Mouse (Mus musculus) midbrain, postnatal 0 days (tissue): Measurements from ENCODE around the gene Olfr318. TPM values are rescaled to one million over a fixed set of nuclear protein-coding genes. Genes with fewer than 3 reads are reported as not detected.
"Not testable (repeated sequence)": the region's sequence is repeated elsewhere in the genome, so short reads cannot be mapped to it uniquely, and the experiment has no call there.

Experiments
- ATAC-seq: fragments of 200-750 bp; cut with Nextera tagmentation; 2 replicates; pipeline ENCODE4 v1.8.0; 2017; ENCODE audit warnings: moderate number of reproducible peaks, mild to moderate bottlenecking, moderate TSS enrichment, moderate library complexity; ENCODE audit not compliant: low FRiP score
- DNase-seq: peaks from one replicate; pipeline ENCODE4 v3.0.0-alpha.2; 2015; ENCODE audit warnings: low spot score
- H3K27ac ChIP-seq: fragments of 300-500 bp; sonication (generic); 2 replicates; pipeline ENCODE4 v1.5.1; 2014; ENCODE audit warnings: low read depth, mild to moderate bottlenecking, low read length, mixed read lengths
- H3K27me3 ChIP-seq: fragments of 300-500 bp; sonication (generic); 2 replicates; pipeline ENCODE4 v1.6.1; 2014; ENCODE audit warnings: low read length, control low read depth, mixed read lengths; ENCODE audit not compliant: insufficient read depth
- H3K36me3 ChIP-seq: fragments of 300-500 bp; sonication (generic); 2 replicates; pipeline ENCODE4 v1.6.1; 2014; ENCODE audit warnings: low read length, control low read depth, mixed read lengths; ENCODE audit not compliant: insufficient read depth
- H3K4me1 ChIP-seq: fragments of 300-500 bp; sonication (generic); 2 replicates; pipeline ENCODE4 v1.6.1; 2014; ENCODE audit warnings: mild to moderate bottlenecking, control low read depth, antibody characterized with exemption, low read length, mixed read lengths; ENCODE audit not compliant: insufficient read depth
- H3K4me2 ChIP-seq: fragments of 300-500 bp; sonication (generic); 2 replicates; pipeline ENCODE4 v1.6.1; 2014; ENCODE audit warnings: low read depth, mild to moderate bottlenecking, low read length, mixed read lengths; ENCODE audit not compliant: poor library complexity, severe bottlenecking
- H3K4me3 ChIP-seq: fragments of 300-500 bp; sonication (generic); 2 replicates; pipeline ENCODE4 v1.5.1; 2014; ENCODE audit warnings: low read depth, mild to moderate bottlenecking, low read length, moderate library complexity
- H3K9ac ChIP-seq: fragments of 300-500 bp; sonication (generic); replicated peaks from 2 replicates; pipeline ENCODE4 v1.6.1; 2014; ENCODE audit warnings: mild to moderate bottlenecking, low read length, moderate library complexity, mixed read lengths; ENCODE audit not compliant: poor library complexity, severe bottlenecking
- H3K9me3 ChIP-seq: fragments of 300-500 bp; sonication (generic); 2 replicates; pipeline ENCODE4 v1.6.1; 2016; ENCODE audit warnings: low read length, control low read depth
- CTCF ChIP-seq: IDR thresholded peaks from 2 replicates; pipeline ENCODE4 v1.5.1; 2016; ENCODE audit warnings: antibody characterized with exemption, mild to moderate bottlenecking
- WGBS: fragments of 180-500 bp; shearing (Covaris S2); extraction: QIAGEN DNeasy Blood & Tissue Kit; methylation state at CpG from one replicate; pipeline ENCODE4 v1.1.7; 2014; 5-methylcytosine and 5-hydroxymethylcytosine counted together
- polyA plus RNA-seq: library from polyadenylated mRNA; unstranded; fragments of >200 nt; fragmentation: Nextera tagmentation; extraction: Ambion mirVana; gene quantifications from 2 replicates; pipeline ENCODE4 v1.2.1, GENCODE M21; 2015
- total RNA-seq: library from RNA; depleted of rRNA; stranded (reverse); fragments of >200 nt; gene quantifications from 2 replicates; pipeline ENCODE4 v1.2.3, GENCODE M21; 2014

Gene Olfr318
- total and polyA plus RNA-seq, 2 experiments from 2014 or later, result not detected

DNA sequence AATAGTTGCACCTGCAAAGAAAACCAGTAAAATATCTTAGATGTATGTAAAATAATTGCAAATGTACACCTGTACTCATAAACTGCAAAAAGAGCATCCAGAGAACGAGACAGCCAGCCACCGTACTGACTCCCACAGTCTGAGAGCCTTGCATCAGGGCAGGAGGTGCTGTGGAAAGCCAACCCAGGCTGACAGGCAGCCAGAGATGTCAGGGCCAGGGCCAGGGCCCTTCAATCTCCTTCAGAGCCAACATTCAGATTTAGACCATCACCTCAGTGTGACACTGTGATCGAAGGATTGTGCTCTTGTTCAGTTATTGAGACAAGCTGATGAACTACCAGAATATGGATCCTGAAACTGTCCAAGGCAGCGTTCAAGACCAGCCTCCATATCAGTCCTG lies 4.1 kb downstream of the Olfr318 start:
- Histone ChIP-seq H3K9me3 (no peaks in the 10 kb centered on the region), H3K9ac (no peak overlapping the region), H3K4me2 (no peak overlapping the region), H3K4me3 (no peak overlapping the region), H3K27ac (no peak overlapping the region), H3K36me3 (no peaks in the 10 kb centered on the region), H3K27me3 (no peaks in the 10 kb centered on the region), H3K4me1 (no peaks in the 10 kb centered on the region)
- no peak for ATAC-seq
- TF ChIP-seq CTCF, result no peak
- DNase-seq, result no peak
- WGBS, result 83% methylated on average over 4 of the region's 4 CpGs

DNA sequence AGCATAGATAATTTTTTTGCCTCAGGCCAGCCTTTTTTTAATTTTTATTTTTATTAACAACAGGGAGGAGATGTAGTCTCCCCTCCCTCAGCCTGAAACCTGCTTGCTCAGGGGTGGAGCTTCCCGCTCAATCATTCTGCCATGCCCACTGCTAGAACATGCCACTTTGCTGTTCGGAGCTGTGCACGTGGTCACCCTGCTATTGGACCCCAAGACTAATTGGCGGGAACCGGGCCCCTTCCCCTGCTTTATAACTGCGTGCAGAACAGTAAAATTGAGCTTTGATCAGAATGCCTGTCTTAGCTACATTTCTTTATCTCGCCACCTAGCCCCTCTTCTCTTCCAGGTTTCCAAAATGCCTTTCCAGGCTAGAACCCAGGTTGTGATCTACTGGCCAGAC lies 6.1 kb downstream of the Olfr318 start:
- WGBS, result 94% methylated on average over 7 of the region's 7 CpGs
- not testable (repeated sequence) for H3K27me3 ChIP-seq, H3K9me3 ChIP-seq, H3K36me3 ChIP-seq, H3K4me3 ChIP-seq, H3K27ac ChIP-seq, ATAC-seq, H3K4me1 ChIP-seq, H3K9ac ChIP-seq, H3K4me2 ChIP-seq, DNase-seq

DNA sequence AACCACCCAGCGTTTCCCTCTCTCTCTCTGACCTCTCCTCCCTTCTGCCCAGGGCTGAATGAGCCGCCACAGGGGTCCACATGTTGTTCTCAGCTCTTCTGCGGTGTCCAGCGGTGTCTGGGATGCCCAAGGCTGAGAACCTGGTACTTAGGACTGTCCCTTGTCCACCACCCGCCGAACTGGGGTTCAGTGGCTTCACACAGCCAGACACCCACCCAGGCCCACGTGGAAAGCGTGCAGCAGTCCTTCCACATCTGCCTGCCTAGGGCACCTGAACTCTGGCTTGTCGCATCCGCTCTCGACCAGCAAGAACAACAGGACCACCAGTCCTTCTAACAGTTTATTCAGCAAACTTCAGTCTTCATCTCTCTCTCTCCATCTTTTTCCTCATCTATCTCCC lies 14.7 kb downstream of the Olfr318 start:
- Histone ChIP-seq H3K4me1 (no peaks in the 10 kb centered on the region), H3K9me3 (no peaks in the 10 kb centered on the region), H3K4me3 (no peak overlapping the region), H3K4me2 (no peak overlapping the region), H3K36me3 (no peaks in the 10 kb centered on the region), H3K9ac (no peak overlapping the region), H3K27me3 (no peaks in the 10 kb centered on the region), H3K27ac (no peak overlapping the region)
- ATAC-seq, result no peak
- DNase-seq, result no peak
- TF ChIP-seq CTCF, result no peak
- WGBS, result 81% methylated on average over 11 of the region's 11 CpGs

DNA sequence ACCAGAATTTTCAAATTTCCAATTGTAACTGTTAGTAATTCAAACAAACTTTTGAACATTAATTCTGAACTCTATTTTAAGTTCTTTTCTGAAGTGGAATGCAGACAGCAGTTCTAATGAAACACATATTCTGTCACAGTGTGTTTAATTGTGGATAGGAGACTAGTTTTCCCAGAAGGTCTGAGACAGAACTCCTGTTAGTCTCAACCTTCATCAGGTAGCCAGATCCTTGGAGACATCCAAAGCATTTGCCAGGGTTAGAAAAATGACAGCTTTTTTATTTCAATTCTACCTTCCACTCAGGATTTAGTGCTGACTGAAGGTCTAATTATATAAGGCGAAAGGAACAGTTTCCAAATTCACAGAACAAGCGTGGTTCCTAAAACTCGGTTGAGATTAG lies 25.0 kb downstream of the Olfr318 start, which contains the start of gene Olfr319:
Olfr319 (plus strand) TSS at position 301 of the 400 bp plus-strand sequence.
- Histone ChIP-seq H3K27me3 (no peaks in the 10 kb centered on the region), H3K36me3 (no peaks in the 10 kb centered on the region), H3K27ac (no peak within 1 kb of the TSS), H3K9me3 (no peaks in the 10 kb centered on the region; the same call in 1 of the 2 replicates), H3K4me3 (no peak within 1 kb of the TSS), H3K4me1 (no peaks in the 10 kb centered on the region), H3K4me2 (no peak within 1 kb of the TSS), H3K9ac (no peak within 1 kb of the TSS)
- 83% methylated on average over 3 of the region's 3 CpGs for WGBS
- TF ChIP-seq CTCF, result no peak
- DNase-seq (no peak), ATAC-seq (no peak)

GRCm38 (mm10) chr11:58680799-58681198 lies 43.0 kb downstream of the Olfr318 start, which contains the start of gene Olfr320:
Gene Olfr320 (plus strand): TSS chr11:58681099.
- WGBS, result 93% methylated on average over 1 of the region's 1 CpGs
- DNase-seq (no peak), ATAC-seq (no peak)
- no peaks in the 10 kb centered on the region for H3K4me1 ChIP-seq
- no peak within 1 kb of the TSS for H3K4me3 ChIP-seq
- no peak within 1 kb of the TSS for H3K9ac ChIP-seq
- no peak within 1 kb of the TSS for H3K4me2 ChIP-seq
- H3K27me3 ChIP-seq, result no peaks in the 10 kb centered on the region
- no peaks in the 10 kb centered on the region for H3K9me3 ChIP-seq
- H3K27ac ChIP-seq, result no peak within 1 kb of the TSS
- no peak for TF ChIP-seq CTCF
- no peaks in the 10 kb centered on the region for H3K36me3 ChIP-seq

- Histone ChIP-seq H3K4me1 (no peaks in the 10 kb centered on the region), H3K9me3 (no peaks in the 10 kb centered on the region), H3K9ac (no peak overlapping the region), H3K4me2 (no peak overlapping the region), H3K36me3 (no peaks in the 10 kb centered on the region), H3K4me3 (no peak overlapping the region), H3K27me3 (no peaks in the 10 kb centered on the region), H3K27ac (no peak overlapping the region)
- TF ChIP-seq CTCF, result peak; percentile 39
- 47% methylated on average over 4 of the region's 4 CpGs for WGBS
- no peak for DNase-seq
- ATAC-seq, result no peak
Observed at GRCm38 (mm10) chr11:58671825-58672224, 52.0 kb downstream of the Olfr318 start.
